Mouse (Mus musculus) CH12.LX (cell line): Measurements from ENCODE around the gene Fbxo22. TPM values are rescaled to one million over a fixed set of nuclear protein-coding genes. Genes with fewer than 3 reads are reported as not detected.

Source experiments
- DNase-seq: peaks from one replicate; pipeline ENCODE4 v3.0.0-alpha.2; 2013; ENCODE audit errors: extremely low read depth
- H3K27ac ChIP-seq: 2 replicates; pipeline ENCODE4 v1.5.1; 2012; ENCODE audit warnings: low read depth, mild to moderate bottlenecking, control low read depth, moderate library complexity; ENCODE audit not compliant: insufficient read depth
- H3K27me3 ChIP-seq: replicated peaks from 2 replicates; pipeline ENCODE3; 2012; ENCODE audit warnings: inconsistent platforms
- H3K36me3 ChIP-seq, 2 experiments: replicated peaks in 1 of 2; 2 replicates each; pipeline versions ENCODE3 to v1.6.1; 2012; ENCODE audit warnings: inconsistent platforms in 1 of 2, low read length in 1 of 2, mild to moderate bottlenecking in 1 of 2, mixed read lengths in 1 of 2, moderate library complexity in 1 of 2; ENCODE audit not compliant: control insufficient read depth in 1 of 2, insufficient read depth in 1 of 2
- H3K4me1 ChIP-seq, 2 experiments: 2 replicates each; pipeline ENCODE4 v1.6.1; 2012; ENCODE audit warnings: inconsistent platforms in 1 of 2, moderate library complexity in 1 of 2; ENCODE audit not compliant: insufficient read depth in 2 of 2, control insufficient read depth in 1 of 2
- H3K4me2 ChIP-seq: 2 replicates; pipeline ENCODE4 v1.6.1; 2012; ENCODE audit warnings: low read depth, mild to moderate bottlenecking, control low read depth; ENCODE audit not compliant: poor library complexity, insufficient read depth, severe bottlenecking
- H3K4me3 ChIP-seq, 3 experiments: fragments of 150-350 bp in 1 of 3; sonication (generic) in 1 of 3; replicated peaks in 1 of 3; 2 replicates each; pipeline versions ENCODE3 to v1.5.1; 2011 to 2012; ENCODE audit warnings: low read depth in 2 of 3, low read length in 2 of 3, mild to moderate bottlenecking in 2 of 3, moderate library complexity in 2 of 3, control low read depth in 1 of 3, improper control_type of control experiment in 1 of 3, inconsistent platforms in 1 of 3, mixed read lengths in 1 of 3; ENCODE audit not compliant: poor library complexity in 1 of 3
- H3K79me2 ChIP-seq: replicated peaks from 2 replicates; pipeline ENCODE4 v1.6.1; 2012; ENCODE audit warnings: mild to moderate bottlenecking, moderate library complexity; ENCODE audit not compliant: control insufficient read depth, poor library complexity, insufficient read depth, severe bottlenecking; ENCODE audit errors: extremely low read depth
- H3K9ac ChIP-seq: 2 replicates; pipeline ENCODE4 v1.6.1; 2012; ENCODE audit warnings: low read depth, mild to moderate bottlenecking, control low read depth, moderate library complexity; ENCODE audit not compliant: insufficient read depth
- H3K9me3 ChIP-seq: replicated peaks from 2 replicates; pipeline ENCODE3; 2012; ENCODE audit warnings: low read length, inconsistent platforms, mixed read lengths
- BHLHE40 ChIP-seq: IDR thresholded peaks from 2 replicates; pipeline ENCODE4 v1.6.1; 2011; ENCODE audit warnings: mild to moderate bottlenecking, low read depth, low read length, improper control_type of control experiment
- CTCF ChIP-seq, 2 experiments: IDR thresholded peaks in 1 of 2; conservative IDR thresholded peaks in 1 of 2; 2 replicates each; pipeline ENCODE4 v1.5.1; 2011 to 2012; ENCODE audit warnings: low read depth in 2 of 2, low read length in 2 of 2, improper control_type of control experiment in 1 of 2, inconsistent platforms in 1 of 2, mild to moderate bottlenecking in 1 of 2, moderate library complexity in 1 of 2
- E2F4 ChIP-seq: IDR thresholded peaks from 2 replicates; pipeline ENCODE4 v1.6.1; 2011; ENCODE audit warnings: low read depth, low read length, improper control_type of control experiment; ENCODE audit not compliant: insufficient replicate concordance
- ELF1 ChIP-seq: IDR thresholded peaks from 2 replicates; pipeline ENCODE4 v1.6.1; 2014; ENCODE audit warnings: low read depth, mild to moderate bottlenecking, inconsistent platforms, low read length, improper control_type of control experiment
- EP300 ChIP-seq: IDR thresholded peaks from 2 replicates; pipeline ENCODE4 v1.6.1; 2011; ENCODE audit warnings: low read length, improper control_type of control experiment
- ETS1 ChIP-seq: conservative IDR thresholded peaks from 2 replicates; pipeline ENCODE4 v1.6.1; 2012; ENCODE audit warnings: low read depth, mild to moderate bottlenecking, inconsistent platforms, low read length, improper control_type of control experiment, moderate library complexity
- HCFC1 ChIP-seq: IDR thresholded peaks from 2 replicates; pipeline ENCODE4 v1.6.1; 2012; ENCODE audit warnings: low read depth, mild to moderate bottlenecking, inconsistent platforms, low read length, improper control_type of control experiment
- JUN ChIP-seq: IDR thresholded peaks from 2 replicates; pipeline ENCODE4 v1.6.1; 2011; ENCODE audit warnings: low read depth, mild to moderate bottlenecking, low read length, improper control_type of control experiment, moderate library complexity; ENCODE audit not compliant: insufficient read depth
- JUND ChIP-seq: conservative IDR thresholded peaks from 2 replicates; pipeline ENCODE4 v1.6.1; 2011; ENCODE audit warnings: low read depth, low read length, improper control_type of control experiment
- KAT2A ChIP-seq: IDR thresholded peaks from 2 replicates; pipeline ENCODE4 v1.6.1; 2012; ENCODE audit warnings: low read length, improper control_type of control experiment, inconsistent platforms; ENCODE audit not compliant: insufficient replicate concordance
- MAFK ChIP-seq: IDR thresholded peaks from 2 replicates; pipeline ENCODE4 v1.6.1; 2011; ENCODE audit warnings: low read length, improper control_type of control experiment; ENCODE audit not compliant: insufficient replicate concordance
- MAX ChIP-seq: IDR thresholded peaks from 2 replicates; pipeline ENCODE4 v1.6.1; 2011; ENCODE audit warnings: low read length, improper control_type of control experiment
- MAZ ChIP-seq: IDR thresholded peaks from 2 replicates; pipeline ENCODE4 v1.6.1; 2012; ENCODE audit warnings: low read depth, mild to moderate bottlenecking, inconsistent platforms, low read length, improper control_type of control experiment, moderate library complexity
- MXI1 ChIP-seq: IDR thresholded peaks from 2 replicates; pipeline ENCODE4 v1.6.1; 2011; ENCODE audit warnings: mild to moderate bottlenecking, low read depth, low read length, improper control_type of control experiment
- MYC ChIP-seq: IDR thresholded peaks from 2 replicates; pipeline ENCODE4 v1.6.1; 2011; ENCODE audit warnings: low read depth, mild to moderate bottlenecking, improper control_type of control experiment, low read length
- NRF1 ChIP-seq: IDR thresholded peaks from 2 replicates; pipeline ENCODE4 v1.6.1; 2014; ENCODE audit warnings: low read depth, mild to moderate bottlenecking, inconsistent platforms, low read length, improper control_type of control experiment, moderate library complexity
- PAX5 ChIP-seq: IDR thresholded peaks from 2 replicates; pipeline ENCODE4 v1.6.1; 2012; ENCODE audit warnings: low read length, inconsistent platforms, mixed read lengths
- POLR2A ChIP-seq: IDR thresholded peaks from 2 replicates; pipeline ENCODE4 v1.6.1; 2011; ENCODE audit warnings: low read depth, mild to moderate bottlenecking, improper control_type of control experiment, low read length
- POLR2AphosphoS2 ChIP-seq: IDR thresholded peaks from 2 replicates; pipeline ENCODE4 v1.6.1; 2011; ENCODE audit warnings: low read depth, low read length, improper control_type of control experiment
- RAD21 ChIP-seq: IDR thresholded peaks from 2 replicates; pipeline ENCODE4 v1.6.1; 2011; ENCODE audit warnings: low read depth, mild to moderate bottlenecking, low read length, improper control_type of control experiment, moderate library complexity
- SMC3 ChIP-seq: IDR thresholded peaks from 2 replicates; pipeline ENCODE4 v1.6.1; 2011; ENCODE audit warnings: low read depth, low read length, improper control_type of control experiment
- TBP ChIP-seq: conservative IDR thresholded peaks from 2 replicates; pipeline ENCODE4 v1.6.1; 2011; ENCODE audit warnings: low read depth, low read length, improper control_type of control experiment
- USF1 ChIP-seq: IDR thresholded peaks from 2 replicates; pipeline ENCODE4 v1.6.1; 2014; ENCODE audit warnings: low read depth, mild to moderate bottlenecking, inconsistent platforms, low read length, improper control_type of control experiment
- USF2 ChIP-seq: conservative IDR thresholded peaks from 2 replicates; pipeline ENCODE4 v1.6.1; 2011; ENCODE audit warnings: low read depth, low read length, improper control_type of control experiment
- ZC3H11A ChIP-seq: IDR thresholded peaks from 2 replicates; pipeline ENCODE4 v1.6.1; 2012; ENCODE audit warnings: low read depth, mild to moderate bottlenecking, inconsistent platforms, low read length, improper control_type of control experiment
- ZMIZ1 ChIP-seq: IDR thresholded peaks from 2 replicates; pipeline ENCODE4 v1.6.1; 2012; ENCODE audit warnings: low read depth, mild to moderate bottlenecking, inconsistent platforms, low read length, improper control_type of control experiment
- ZNF384 ChIP-seq: IDR thresholded peaks from 2 replicates; pipeline ENCODE4 v1.6.1; 2012; ENCODE audit warnings: low read depth, low read length, improper control_type of control experiment, inconsistent platforms
- dilution Hi-C: fragments of 300-500 bp; cut with MboI; formaldehyde crosslinking; loops from 2 replicates; pipeline ENCODE4 v1.14.3; 2020; ENCODE audit warnings: low sequenced_read_pairs; ENCODE audit not compliant: extremely low pct_unique_long_range_greater_than_20kb, extremely low pct_ligation_motif_present
- in situ Hi-C: fragments of 300-500 bp; cut with MboI; formaldehyde crosslinking; loops from 3 replicates; pipeline ENCODE4 v1.14.3; 2019; ENCODE audit warnings: low sequenced_read_pairs, low pct_ligation_motif_present, low pct_unique_long_range_greater_than_20kb, mixed read lengths
- polyA plus RNA-seq: library from polyadenylated mRNA; unstranded; fragments of >175 nt; gene quantifications from 2 replicates; pipeline ENCODE4 v1.2.1, GENCODE M21; 2012; ENCODE audit warnings: low read depth; ENCODE audit not compliant: insufficient read length
- total RNA-seq, 2 experiments: library from RNA; depleted of rRNA; stranded (reverse); fragments of 300-350 nt in 1 of 2; fragments of >200 nt in 1 of 2; gene quantifications; 2 replicates each; pipeline ENCODE4 v1.2.3; 2012 to 2014

Fbxo22 gene
- total and polyA plus RNA-seq, 3 experiments, result 21.4 to 41.8 (median 38.5) TPM

GRCm38 (mm10) chr9:55170655-55171412 lies 37.9 kb upstream of the Fbxo22 start:
- dilution Hi-C loops, result no loop called here
- no peak overlapping the region for H3K4me2 ChIP-seq
- no peaks in the 10 kb centered on the region; the same call in 1 of the 2 replicates for H3K79me2 ChIP-seq
- H3K4me3 ChIP-seq, result no peak overlapping the region
- no peaks in the 10 kb centered on the region for H3K27me3 ChIP-seq
- H3K9ac ChIP-seq, result no peak overlapping the region
- TF ChIP-seq JUND (no peak), BHLHE40 (no peak), USF2 (no peak), POLR2A (no peak), CTCF (conservative IDR thresholded peaks at IDR 0.05 in 1 of 2, IDR thresholded peaks at IDR 0.05 in 1 of 2; ENCODE audit: low read depth in 2 of 2, low read length in 2 of 2) (no peak), ETS1 (no peak), E2F4 (no peak), ZNF384 (no peak), POLR2AphosphoS2 (no peak), MAX (no peak), RAD21 (no peak), EP300 (no peak), ELF1 (no peak)
- TF ChIP-seq, all 38 proteins: peak for 0
- Histone ChIP-seq H3K36me3 (peaks cover 5 to 54% of the 10 kb centered on the region in 2 experiments), H3K4me1 (peaks cover 3 to 28% of the 10 kb centered on the region in 2 experiments; a peak in 3 of 4 replicates), H3K9me3 (no peaks in the 10 kb centered on the region), H3K27ac (no peak overlapping the region)
- no peak for DNase-seq
- in situ Hi-C loops, result no loop called here

DNA sequence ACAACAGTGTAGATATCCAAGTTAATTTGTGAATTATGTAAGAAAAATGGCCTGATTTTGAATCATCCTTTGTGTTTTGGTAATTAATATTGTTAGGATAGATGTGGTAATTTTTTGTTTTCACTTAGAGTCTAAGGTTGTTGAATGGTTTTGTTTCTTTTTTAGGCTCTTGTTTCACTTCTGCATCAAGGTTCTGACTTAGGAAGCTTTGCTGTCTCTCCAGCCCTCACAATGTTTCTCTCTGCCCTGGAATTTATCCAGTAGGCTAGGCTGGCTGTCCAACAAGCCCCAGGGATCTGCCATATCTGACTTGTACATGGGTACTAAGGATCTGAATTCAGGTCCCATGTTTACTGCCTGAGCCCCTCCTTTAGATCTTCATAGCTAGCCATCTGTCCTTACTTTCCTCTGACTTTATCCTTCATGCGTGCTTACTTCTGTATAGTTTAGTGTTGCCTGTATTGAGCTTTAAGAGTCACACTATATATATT lies 36.5 kb upstream of the Fbxo22 start:
- Histone ChIP-seq H3K27me3 (no peaks in the 10 kb centered on the region), H3K9me3 (no peaks in the 10 kb centered on the region), H3K27ac (no peak overlapping the region), H3K4me2 (no peak overlapping the region), H3K4me3 (no peak overlapping the region), H3K79me2 (no peaks in the 10 kb centered on the region; the same call in 1 of the 2 replicates), H3K36me3 (peaks cover 5 to 47% of the 10 kb centered on the region in 2 experiments), H3K4me1 (peaks cover 3 to 28% of the 10 kb centered on the region in 2 experiments; a peak in 3 of 4 replicates), H3K9ac (no peak overlapping the region)
- DNase-seq, result no peak
- dilution Hi-C loops (no loop called here), in situ Hi-C loops (no loop called here)
- TF ChIP-seq MAFK (no peak), JUN (no peak), MAZ (no peak), KAT2A (no peak), USF1 (no peak), MYC (no peak), EP300 (no peak; the same call in 1 of the 2 replicates), HCFC1 (no peak), SMC3 (no peak), MAX (no peak), ZMIZ1 (no peak), POLR2A (no peak), MXI1 (no peak), NRF1 (no peak), ZC3H11A (no peak), PAX5 (no peak), TBP (no peak), POLR2AphosphoS2 (no peak), E2F4 (no peak)
